Mouse (Mus musculus): ENCODE results near the gene Bub1b.

The Bub1b gene

GRCm38 (mm10) chr2:118663804-118664766 is 66.1 kb downstream of the Bub1b start:
- TF ChIP-seq CTCF (conservative IDR thresholded peaks at IDR 0.05; ENCODE audit: low read length) (no peak), POU5F1 (IDR thresholded peaks at IDR 0.05; ENCODE audit: borderline replicate concordance, low read length) (no peak), NANOG (IDR thresholded peaks at IDR 0.05; ENCODE audit: borderline replicate concordance, low read length) (no peak)
- peaks cover 22% of the 10 kb centered on the region for H3K27me3 ChIP-seq (ENCODE audit: insufficient read depth, low read length)
- H3K4me3 ChIP-seq (replicated peaks; ENCODE audit: low read length), result peak overlapping the region; percentile 76
- H3K36me3 ChIP-seq (ENCODE audit: insufficient read depth, low read length), result no peaks in the 10 kb centered on the region
- H3K9me3 ChIP-seq (ENCODE audit: low read length), result no peaks in the 10 kb centered on the region
- peaks cover 67% of the 10 kb centered on the region for H3K4me1 ChIP-seq (replicated peaks; ENCODE audit: low read depth, low read length)

- H3K27me3 ChIP-seq (ENCODE audit: insufficient read depth, low read length), result peaks cover 22% of the 10 kb centered on the region
- no peaks in the 10 kb centered on the region for H3K36me3 ChIP-seq (ENCODE audit: insufficient read depth, low read length)
- TF ChIP-seq NANOG (IDR thresholded peaks at IDR 0.05; ENCODE audit: borderline replicate concordance, low read length) (no peak), CTCF (conservative IDR thresholded peaks at IDR 0.05; ENCODE audit: low read length) (no peak), POU5F1 (IDR thresholded peaks at IDR 0.05; ENCODE audit: borderline replicate concordance, low read length) (no peak)
- no peak overlapping the region for H3K4me3 ChIP-seq (replicated peaks; ENCODE audit: low read length)
- no peaks in the 10 kb centered on the region for H3K9me3 ChIP-seq (ENCODE audit: low read length)
- H3K4me1 ChIP-seq (replicated peaks; ENCODE audit: low read depth, low read length), result peaks cover 66% of the 10 kb centered on the region
Observed at GRCm38 (mm10) chr2:118664975-118665516, 67.0 kb downstream of the Bub1b start.

- TF ChIP-seq NANOG (IDR thresholded peaks at IDR 0.05; ENCODE audit: borderline replicate concordance, low read length), result no peak
- TF ChIP-seq POU5F1 (IDR thresholded peaks at IDR 0.05; ENCODE audit: borderline replicate concordance, low read length), result no peak
- no peak for TF ChIP-seq CTCF (conservative IDR thresholded peaks at IDR 0.05; ENCODE audit: low read length)
- Histone ChIP-seq H3K4me3 (replicated peaks; ENCODE audit: low read length) (no peak overlapping the region), H3K36me3 (ENCODE audit: insufficient read depth, low read length) (no peaks in the 10 kb centered on the region), H3K27me3 (ENCODE audit: insufficient read depth, low read length) (peaks cover 22% of the 10 kb centered on the region), H3K9me3 (ENCODE audit: low read length) (no peaks in the 10 kb centered on the region), H3K4me1 (replicated peaks; ENCODE audit: low read depth, low read length) (peaks cover 61% of the 10 kb centered on the region)
Observed at GRCm38 (mm10) chr2:118665616-118666015, 67.6 kb downstream of the Bub1b start.

GRCm38 (mm10) chr2:118667181-118667580 is 69.2 kb downstream of the Bub1b start:
- no peaks in the 10 kb centered on the region for H3K36me3 ChIP-seq (ENCODE audit: insufficient read depth, low read length)
- TF ChIP-seq POU5F1 (IDR thresholded peaks at IDR 0.05; ENCODE audit: borderline replicate concordance, low read length) (no peak), CTCF (conservative IDR thresholded peaks at IDR 0.05; ENCODE audit: low read length) (no peak), NANOG (IDR thresholded peaks at IDR 0.05; ENCODE audit: borderline replicate concordance, low read length) (no peak)
- no peak overlapping the region for H3K4me3 ChIP-seq (replicated peaks; ENCODE audit: low read length)
- no peaks in the 10 kb centered on the region for H3K9me3 ChIP-seq (ENCODE audit: low read length)
- H3K27me3 ChIP-seq (ENCODE audit: insufficient read depth, low read length), result peaks cover 22% of the 10 kb centered on the region
- H3K4me1 ChIP-seq (replicated peaks; ENCODE audit: low read depth, low read length), result peaks cover 64% of the 10 kb centered on the region

GRCm38 (mm10) chr2:118669245-118669644 is 71.2 kb downstream of the Bub1b start:
- peaks cover 12% of the 10 kb centered on the region; the same call in 1 of the 2 replicates for H3K27me3 ChIP-seq (ENCODE audit: insufficient read depth, low read length)
- H3K9me3 ChIP-seq (ENCODE audit: low read length), result no peaks in the 10 kb centered on the region
- H3K36me3 ChIP-seq (ENCODE audit: insufficient read depth, low read length), result no peaks in the 10 kb centered on the region
- H3K4me3 ChIP-seq (replicated peaks; ENCODE audit: low read length), result no peak overlapping the region
- peaks cover 65% of the 10 kb centered on the region for H3K4me1 ChIP-seq (replicated peaks; ENCODE audit: low read depth, low read length)
- TF ChIP-seq CTCF (conservative IDR thresholded peaks at IDR 0.05; ENCODE audit: low read length), result no peak
- no peak for TF ChIP-seq POU5F1 (IDR thresholded peaks at IDR 0.05; ENCODE audit: borderline replicate concordance, low read length)
- no peak for TF ChIP-seq NANOG (IDR thresholded peaks at IDR 0.05; ENCODE audit: borderline replicate concordance, low read length)

- TF ChIP-seq NANOG (IDR thresholded peaks at IDR 0.05; ENCODE audit: borderline replicate concordance, low read length) (no peak), POU5F1 (IDR thresholded peaks at IDR 0.05; ENCODE audit: borderline replicate concordance, low read length) (no peak), CTCF (conservative IDR thresholded peaks at IDR 0.05; ENCODE audit: low read length) (no peak)
- H3K36me3 ChIP-seq (ENCODE audit: insufficient read depth, low read length), result no peaks in the 10 kb centered on the region
- H3K4me3 ChIP-seq (replicated peaks; ENCODE audit: low read length), result no peak overlapping the region
Observed at GRCm38 (mm10) chr2:118669785-118670184, 71.8 kb downstream of the Bub1b start.

GRCm38 (mm10) chr2:118671728-118672127 is 73.7 kb downstream of the Bub1b start:
- peaks cover 20% of the 10 kb centered on the region for H3K27me3 ChIP-seq (ENCODE audit: insufficient read depth, low read length)
- peaks cover 68% of the 10 kb centered on the region for H3K4me1 ChIP-seq (replicated peaks; ENCODE audit: low read depth, low read length)
- no peak overlapping the region for H3K4me3 ChIP-seq (replicated peaks; ENCODE audit: low read length)
- H3K9me3 ChIP-seq (ENCODE audit: low read length), result no peaks in the 10 kb centered on the region
- TF ChIP-seq POU5F1 (IDR thresholded peaks at IDR 0.05; ENCODE audit: borderline replicate concordance, low read length), result no peak
- no peak for TF ChIP-seq CTCF (conservative IDR thresholded peaks at IDR 0.05; ENCODE audit: low read length)
- TF ChIP-seq NANOG (IDR thresholded peaks at IDR 0.05; ENCODE audit: borderline replicate concordance, low read length), result no peak
- H3K36me3 ChIP-seq (ENCODE audit: insufficient read depth, low read length), result no peaks in the 10 kb centered on the region

More at GRCm38 (mm10) chr2:118669785-118670184, 71.8 kb downstream of the Bub1b start:
- H3K27me3 ChIP-seq (ENCODE audit: insufficient read depth, low read length), result peaks cover 12% of the 10 kb centered on the region
- peaks cover 66% of the 10 kb centered on the region for H3K4me1 ChIP-seq (replicated peaks; ENCODE audit: low read depth, low read length)
- no peaks in the 10 kb centered on the region for H3K9me3 ChIP-seq (ENCODE audit: low read length)

- Histone ChIP-seq H3K9me3 (ENCODE audit: low read length) (no peaks in the 10 kb centered on the region; the same call in 1 of the 2 replicates), H3K4me1 (replicated peaks; ENCODE audit: low read depth, low read length) (peaks cover 67% of the 10 kb centered on the region), H3K27me3 (ENCODE audit: insufficient read depth, low read length) (peaks cover 41% of the 10 kb centered on the region), H3K4me3 (replicated peaks; ENCODE audit: low read length) (peak overlapping the region; percentile 56), H3K36me3 (ENCODE audit: insufficient read depth, low read length) (no peaks in the 10 kb centered on the region)
- TF ChIP-seq POU5F1 (IDR thresholded peaks at IDR 0.05; ENCODE audit: borderline replicate concordance, low read length) (no peak; the same call in 1 of the 2 replicates), NANOG (IDR thresholded peaks at IDR 0.05; ENCODE audit: borderline replicate concordance, low read length) (no peak), CTCF (conservative IDR thresholded peaks at IDR 0.05; ENCODE audit: low read length) (no peak)
Observed at GRCm38 (mm10) chr2:118673686-118674465, 75.9 kb downstream of the Bub1b start.

Data from E14TG2a.4 (cell line).